Mouse (Mus musculus): ENCODE measurements around the gene Gm8909. TPM values are rescaled to one million over a fixed set of nuclear protein-coding genes. Genes with fewer than 3 reads are reported as not detected.
"Not testable (repeated sequence)": the region's sequence is repeated elsewhere in the genome, so short reads cannot be mapped to it uniquely, and the experiment has no call there.

Gene Gm8909
- polyA plus RNA-seq, 1 experiment from 2014 or later: not detected

- H3K4me3 ChIP-seq (ENCODE audit: low read depth, low read length): no peak overlapping the region
- no peak overlapping the region for H3K9ac ChIP-seq (ENCODE audit: low read length)
- ATAC-seq (ENCODE audit: insufficient number of reproducible peaks, low FRiP score, low TSS enrichment, low read depth): no peak
- 34% methylated on average over 8 of the region's 8 CpGs for WGBS
- DNase-seq (ENCODE audit: low spot score): peak; percentile 89
- no peaks in the 10 kb centered on the region for H3K9me3 ChIP-seq (ENCODE audit: control insufficient read depth, low read length)
- no peak overlapping the region for H3K4me2 ChIP-seq (ENCODE audit: low read depth, severe bottlenecking)
- peaks cover 14% of the 10 kb centered on the region for H3K27me3 ChIP-seq (ENCODE audit: control insufficient read depth, insufficient read depth, low read length)
- H3K27ac ChIP-seq (replicated peaks; ENCODE audit: low read depth, low read length): no peak overlapping the region
- H3K4me1 ChIP-seq (ENCODE audit: control insufficient read depth, insufficient read depth, low read length): no peaks in the 10 kb centered on the region
- no peaks in the 10 kb centered on the region for H3K36me3 ChIP-seq (ENCODE audit: control insufficient read depth, insufficient read depth, low read length)
Observed at GRCm38 (mm10) chr17:36193546-36194141, 25.3 kb upstream of the Gm8909 start.

- Histone ChIP-seq H3K9ac (ENCODE audit: low read length) (no peak overlapping the region), H3K9me3 (ENCODE audit: control insufficient read depth, low read length) (no peaks in the 10 kb centered on the region), H3K27me3 (ENCODE audit: control insufficient read depth, insufficient read depth, low read length) (peaks cover 16% of the 10 kb centered on the region), H3K36me3 (ENCODE audit: control insufficient read depth, insufficient read depth, low read length) (no peaks in the 10 kb centered on the region), H3K4me3 (ENCODE audit: low read depth, low read length) (no peak overlapping the region), H3K4me2 (ENCODE audit: low read depth, severe bottlenecking) (no peak overlapping the region), H3K4me1 (ENCODE audit: control insufficient read depth, insufficient read depth, low read length) (no peaks in the 10 kb centered on the region), H3K27ac (replicated peaks; ENCODE audit: low read depth, low read length) (no peak overlapping the region)
- 82% methylated on average over 2 of the region's 2 CpGs for WGBS
- no peak for DNase-seq (ENCODE audit: low spot score)
- no peak for ATAC-seq (ENCODE audit: insufficient number of reproducible peaks, low FRiP score, low TSS enrichment, low read depth)
Observed at GRCm38 (mm10) chr17:36192371-36192770, 24.0 kb upstream of the Gm8909 start.

- Histone ChIP-seq H3K36me3 (ENCODE audit: control insufficient read depth, insufficient read depth, low read length) (no peaks in the 10 kb centered on the region), H3K9ac (ENCODE audit: low read length) (no peak within 1 kb of the TSS), H3K27me3 (ENCODE audit: control insufficient read depth, insufficient read depth, low read length) (peaks cover 16% of the 10 kb centered on the region), H3K4me2 (ENCODE audit: low read depth, severe bottlenecking) (no peak within 1 kb of the TSS), H3K4me1 (ENCODE audit: control insufficient read depth, insufficient read depth, low read length) (no peaks in the 10 kb centered on the region), H3K27ac (replicated peaks; ENCODE audit: low read depth, low read length) (no peak within 1 kb of the TSS), H3K4me3 (ENCODE audit: low read depth, low read length) (no peak within 1 kb of the TSS), H3K9me3 (ENCODE audit: control insufficient read depth, low read length) (no peaks in the 10 kb centered on the region)
- 51% methylated on average over 2 of the region's 2 CpGs for WGBS
- no peak for DNase-seq (ENCODE audit: low spot score)
- no peak for ATAC-seq (ENCODE audit: insufficient number of reproducible peaks, low FRiP score, low TSS enrichment, low read depth)
Observed at GRCm38 (mm10) chr17:36190169-36190507, 21.8 kb upstream of the Gm8909 start, which contains the start of gene H2-T3. Gene H2-T3, minus strand, starts transcription at chr17:36190287.

- no peak for DNase-seq (ENCODE audit: low spot score)
- H3K4me3 ChIP-seq (ENCODE audit: low read depth, low read length): no peak overlapping the region
- no peaks in the 10 kb centered on the region for H3K36me3 ChIP-seq (ENCODE audit: control insufficient read depth, insufficient read depth, low read length)
- peaks cover 16% of the 10 kb centered on the region for H3K27me3 ChIP-seq (ENCODE audit: control insufficient read depth, insufficient read depth, low read length)
- no peaks in the 10 kb centered on the region for H3K9me3 ChIP-seq (ENCODE audit: control insufficient read depth, low read length)
- no peaks in the 10 kb centered on the region for H3K4me1 ChIP-seq (ENCODE audit: control insufficient read depth, insufficient read depth, low read length)
- no peak overlapping the region for H3K27ac ChIP-seq (replicated peaks; ENCODE audit: low read depth, low read length)
- no peak overlapping the region for H3K4me2 ChIP-seq (ENCODE audit: low read depth, severe bottlenecking)
- WGBS: 35% methylated on average over 18 of the region's 18 CpGs
- no peak for ATAC-seq (ENCODE audit: insufficient number of reproducible peaks, low FRiP score, low TSS enrichment, low read depth)
- H3K9ac ChIP-seq (ENCODE audit: low read length): no peak overlapping the region
Observed at GRCm38 (mm10) chr17:36189491-36190168, 21.3 kb upstream of the Gm8909 start.

GRCm38 (mm10) chr17:36187540-36187939 lies 19.2 kb upstream of the Gm8909 start:
- H3K4me2 ChIP-seq (ENCODE audit: low read depth, severe bottlenecking): no peak overlapping the region
- no peak for ATAC-seq (ENCODE audit: insufficient number of reproducible peaks, low FRiP score, low TSS enrichment, low read depth)
- peaks cover 18% of the 10 kb centered on the region for H3K27me3 ChIP-seq (ENCODE audit: control insufficient read depth, insufficient read depth, low read length)
- H3K4me3 ChIP-seq (ENCODE audit: low read depth, low read length): no peak overlapping the region
- 41% methylated on average over 3 of the region's 3 CpGs for WGBS
- no peak overlapping the region for H3K27ac ChIP-seq (replicated peaks; ENCODE audit: low read depth, low read length)
- H3K9me3 ChIP-seq (ENCODE audit: control insufficient read depth, low read length): no peaks in the 10 kb centered on the region
- no peak for DNase-seq (ENCODE audit: low spot score)
- no peak overlapping the region for H3K9ac ChIP-seq (ENCODE audit: low read length)
- no peaks in the 10 kb centered on the region for H3K4me1 ChIP-seq (ENCODE audit: control insufficient read depth, insufficient read depth, low read length)
- no peaks in the 10 kb centered on the region for H3K36me3 ChIP-seq (ENCODE audit: control insufficient read depth, insufficient read depth, low read length)

GRCm38 (mm10) chr17:36182212-36182611 lies 13.9 kb upstream of the Gm8909 start:
- Histone ChIP-seq H3K9ac (ENCODE audit: low read length) (no peak overlapping the region), H3K27ac (replicated peaks; ENCODE audit: low read depth, low read length) (no peak overlapping the region), H3K4me1 (ENCODE audit: control insufficient read depth, insufficient read depth, low read length) (no peaks in the 10 kb centered on the region), H3K4me2 (ENCODE audit: low read depth, severe bottlenecking) (no peak overlapping the region), H3K9me3 (ENCODE audit: control insufficient read depth, low read length) (no peaks in the 10 kb centered on the region), H3K36me3 (ENCODE audit: control insufficient read depth, insufficient read depth, low read length) (no peaks in the 10 kb centered on the region), H3K27me3 (ENCODE audit: control insufficient read depth, insufficient read depth, low read length) (peaks cover 8% of the 10 kb centered on the region; the same call in 1 of the 2 replicates), H3K4me3 (ENCODE audit: low read depth, low read length) (no peak overlapping the region)
- WGBS: 77% methylated on average over 12 of the region's 12 CpGs
- ATAC-seq (ENCODE audit: insufficient number of reproducible peaks, low FRiP score, low TSS enrichment, low read depth) (no peak), DNase-seq (ENCODE audit: low spot score) (no peak)

- not testable (repeated sequence) for H3K9me3 ChIP-seq (ENCODE audit: control insufficient read depth, low read length); H3K36me3 ChIP-seq (ENCODE audit: control insufficient read depth, insufficient read depth, low read length); H3K9ac ChIP-seq (ENCODE audit: low read length); H3K27ac ChIP-seq (replicated peaks; ENCODE audit: low read depth, low read length); ATAC-seq (ENCODE audit: insufficient number of reproducible peaks, low FRiP score, low TSS enrichment, low read depth); H3K27me3 ChIP-seq (ENCODE audit: control insufficient read depth, insufficient read depth, low read length); H3K4me1 ChIP-seq (ENCODE audit: control insufficient read depth, insufficient read depth, low read length); H3K4me3 ChIP-seq (ENCODE audit: low read depth, low read length)
- WGBS: 15% methylated on average over 10 of the region's 10 CpGs
- peak; percentile 33 for DNase-seq (ENCODE audit: low spot score)
- peak overlapping the region; percentile 47; the same call in 1 of the 2 replicates for H3K4me2 ChIP-seq (ENCODE audit: low read depth, severe bottlenecking)
Observed at GRCm38 (mm10) chr17:36179446-36179845, 11.1 kb upstream of the Gm8909 start.

GRCm38 (mm10) chr17:36178938-36179337 lies 10.6 kb upstream of the Gm8909 start:
- not testable (repeated sequence) for H3K27ac ChIP-seq (replicated peaks; ENCODE audit: low read depth, low read length); ATAC-seq (ENCODE audit: insufficient number of reproducible peaks, low FRiP score, low TSS enrichment, low read depth); H3K9me3 ChIP-seq (ENCODE audit: control insufficient read depth, low read length); H3K4me1 ChIP-seq (ENCODE audit: control insufficient read depth, insufficient read depth, low read length); H3K27me3 ChIP-seq (ENCODE audit: control insufficient read depth, insufficient read depth, low read length); H3K9ac ChIP-seq (ENCODE audit: low read length); H3K36me3 ChIP-seq (ENCODE audit: control insufficient read depth, insufficient read depth, low read length)
- 0% methylated on average over 35 of the region's 40 CpGs for WGBS
- DNase-seq (ENCODE audit: low spot score): peak; percentile 63
- H3K4me2 ChIP-seq (ENCODE audit: low read depth, severe bottlenecking): peak overlapping the region; percentile 47
- peak overlapping the region; percentile 25 for H3K4me3 ChIP-seq (ENCODE audit: low read depth, low read length)

Data from limb, embryonic 11.5 days (tissue).